Mouse (Mus musculus) common myeloid progenitor, adult 5-6 weeks (primary cell): ENCODE results near the gene Vmn2r29. TPM values are rescaled to one million over a fixed set of nuclear protein-coding genes. Genes with fewer than 3 reads are reported as not detected.
"Not testable (repeated sequence)": the region's sequence is repeated elsewhere in the genome, so short reads cannot be mapped to it uniquely, and the experiment has no call there.

Experiments
- ATAC-seq: replicated peaks from 2 replicates; pipeline ENCODE4 v1.8.0; 2016; ENCODE audit warnings: low read depth, mild to moderate bottlenecking, moderate TSS enrichment, inconsistent platforms; ENCODE audit not compliant: poor library complexity, severe bottlenecking
- total RNA-seq: library from RNA; stranded (forward); fragments of 200-1000, 187-1606 nt; gene quantifications from 2 replicates; pipeline ENCODE4 v1.2.3, GENCODE M21; 2017

The Vmn2r29 gene
- 0.29 TPM in 1 of 2 replicates, not detected in the other for total RNA-seq

DNA sequence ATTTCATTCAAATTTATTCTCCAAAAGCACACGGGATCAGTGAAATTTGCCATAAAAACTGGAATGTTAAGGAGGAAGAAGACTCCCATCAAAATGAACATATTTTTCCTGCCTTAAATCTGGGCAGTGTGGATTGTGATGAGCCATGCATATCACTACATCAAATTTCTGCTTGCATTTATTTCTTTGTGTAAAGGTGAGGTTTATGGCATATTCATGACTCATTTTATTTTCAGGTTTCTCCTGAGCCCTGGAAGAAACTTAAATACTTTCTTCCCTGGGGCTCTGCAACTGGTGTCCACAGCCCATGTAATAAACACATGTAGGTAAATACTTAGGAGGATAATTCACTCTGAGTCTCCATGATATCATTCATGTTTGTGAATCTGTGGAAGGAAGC is at the start of gene Vmn2r29:
Gene Vmn2r29, minus strand, starts transcription at position 101 of the 400 bp plus-strand sequence.
- ATAC-seq, result not testable (repeated sequence)

- ATAC-seq, result peak; percentile 42
Observed at GRCm38 (mm10) chr7:7295595-7295994, 48.5 kb upstream of the Vmn2r29 start.

- ATAC-seq, result peak; percentile 75
Observed at GRCm38 (mm10) chr7:7281383-7281782, 34.3 kb upstream of the Vmn2r29 start.

DNA sequence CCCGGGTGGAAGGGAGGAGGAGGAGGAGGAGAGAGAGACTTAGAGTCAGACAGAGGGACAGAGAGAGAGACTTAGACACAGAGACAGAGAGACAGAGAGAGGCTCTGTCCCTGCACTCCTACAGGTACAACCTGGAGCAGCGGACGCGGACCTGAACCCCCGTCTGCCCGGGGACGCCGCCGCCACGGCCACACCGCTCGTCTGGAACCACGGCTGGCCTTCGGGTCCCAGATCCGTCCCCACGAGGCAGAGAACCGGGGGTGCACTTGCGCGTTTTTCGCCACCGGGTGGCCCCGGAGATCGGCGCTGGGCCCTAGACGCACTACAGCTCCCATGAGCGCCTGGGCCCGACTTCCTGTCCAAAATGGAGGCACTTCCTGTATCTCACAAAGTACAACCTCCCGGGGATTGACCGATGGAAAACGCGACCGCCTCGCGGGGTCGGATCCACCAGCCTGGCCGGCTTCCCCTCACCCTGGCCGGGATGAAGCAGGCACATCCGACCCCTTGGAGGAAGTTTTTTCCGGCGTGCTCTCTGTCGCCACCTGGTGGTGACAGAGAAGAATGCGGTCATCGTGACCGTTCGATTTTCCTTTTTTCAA is 30.9 kb upstream of the Vmn2r29 start, which contains the start of gene Gm45844:
Gene Gm45844, minus strand, starts transcription at position 324 of the 602 bp plus-strand sequence.
- ATAC-seq, result peak; percentile 96

GRCm38 (mm10) chr7:7277556-7277955 is 30.4 kb upstream of the Vmn2r29 start:
- peak; percentile 24; the same call in 1 of the 2 replicates for ATAC-seq

GRCm38 (mm10) chr7:7209313-7210151 is 37.6 kb downstream of the Vmn2r29 start, which contains the start of gene Zfp772:
TSS of gene Zfp772 (minus strand) at chr7:7209998.
- ATAC-seq, result 0 out of 2 replicates have a peak, but pooled peaks have one; percentile 47

- ATAC-seq, result peak; percentile 99
Observed at GRCm38 (mm10) chr7:7188191-7188942, 58.8 kb downstream of the Vmn2r29 start.

DNA sequence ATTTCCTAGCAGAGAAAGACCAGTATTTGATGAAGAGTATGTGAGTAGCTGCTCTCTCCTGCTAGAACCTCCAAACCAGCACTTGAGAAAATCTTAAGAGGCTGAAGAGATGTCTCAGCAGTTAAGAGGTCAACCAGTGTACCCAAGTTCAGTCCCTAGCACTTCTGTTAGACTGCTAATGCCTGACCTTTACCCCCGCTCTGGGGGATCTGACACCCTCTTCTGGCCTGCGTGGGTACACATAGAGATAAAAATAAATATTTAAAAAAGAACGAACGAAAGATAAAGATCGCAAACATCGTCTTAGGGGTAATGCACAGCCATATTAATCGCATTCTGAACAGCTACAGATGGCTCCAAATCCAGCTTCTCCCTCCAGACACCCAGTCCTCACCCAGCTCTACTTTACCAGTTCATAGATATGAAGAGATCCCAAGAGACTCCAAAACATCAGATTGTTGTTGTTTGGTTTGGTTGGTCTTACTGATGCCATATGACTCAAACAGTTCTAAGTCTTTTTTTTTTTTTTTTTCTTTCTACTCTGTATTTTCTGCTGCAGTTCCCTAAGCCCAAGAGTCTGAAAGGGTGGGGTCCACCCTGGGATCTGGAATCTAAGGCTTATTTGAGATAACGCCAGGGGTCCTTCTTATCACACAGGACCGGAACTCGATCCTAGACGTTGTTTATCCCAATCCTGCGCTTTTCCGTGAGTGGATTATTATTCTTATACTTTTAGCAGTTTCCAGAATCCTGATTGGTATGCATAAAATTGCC is 59.5 kb downstream of the Vmn2r29 start:
- peak; percentile 23 for ATAC-seq

DNA sequence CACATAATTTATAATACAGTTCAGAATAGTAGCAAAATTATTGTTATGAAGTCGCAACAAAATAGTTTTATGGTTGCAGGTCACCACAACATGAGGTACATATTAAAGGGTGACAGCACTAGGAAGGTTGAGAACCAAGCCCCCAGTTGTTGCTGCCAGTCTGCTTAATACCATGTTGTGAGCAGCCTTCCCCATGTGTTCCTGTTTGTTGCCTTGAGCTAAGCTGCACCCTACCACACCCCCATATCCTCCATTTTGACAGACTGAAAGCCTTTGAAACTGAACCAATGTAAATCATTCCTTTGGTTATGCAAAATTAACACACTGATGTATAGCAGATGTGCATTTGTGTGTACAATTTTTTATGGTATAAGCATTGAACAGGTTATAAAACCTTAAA is 61.2 kb downstream of the Vmn2r29 start:
- ATAC-seq, result no peak

Other genes with a start within 250 kb of the Vmn2r29 start
- gene Zfp954, start 125.8 kb downstream of the Vmn2r29 start, total RNA-seq, result 11.7 and 16.0 TPM in 2 replicates
- 2.5 and 3.0 TPM in 2 replicates for gene Zfp773, start 110.6 kb downstream of the Vmn2r29 start, total RNA-seq
- 3.1 and 3.8 TPM in 2 replicates for gene Zfp418, start 76.0 kb downstream of the Vmn2r29 start, total RNA-seq
- 4.2 and 4.6 TPM in 2 replicates for gene Zfp772, start 37.3 kb downstream of the Vmn2r29 start, total RNA-seq
- 1.4 and 1.9 TPM in 2 replicates for gene Gm45844, start 31.0 kb upstream of the Vmn2r29 start, total RNA-seq
- gene Clcn4, start 53.5 kb upstream of the Vmn2r29 start, total RNA-seq, result 30.1 and 44.2 TPM in 2 replicates
- not detected in 2 replicates for gene Vmn2r30, start 90.3 kb upstream of the Vmn2r29 start, total RNA-seq
- gene Gm45783, start 127.2 kb upstream of the Vmn2r29 start, total RNA-seq, result not detected in 2 replicates
- not detected in 2 replicates for gene Vmn2r31, start 152.4 kb upstream of the Vmn2r29 start, total RNA-seq
- gene Vmn2r32, start 232.7 kb upstream of the Vmn2r29 start, total RNA-seq, result not detected in 2 replicates